ENCODE assay signal across 14 mouse cellular contexts in the genomic region with DNA sequence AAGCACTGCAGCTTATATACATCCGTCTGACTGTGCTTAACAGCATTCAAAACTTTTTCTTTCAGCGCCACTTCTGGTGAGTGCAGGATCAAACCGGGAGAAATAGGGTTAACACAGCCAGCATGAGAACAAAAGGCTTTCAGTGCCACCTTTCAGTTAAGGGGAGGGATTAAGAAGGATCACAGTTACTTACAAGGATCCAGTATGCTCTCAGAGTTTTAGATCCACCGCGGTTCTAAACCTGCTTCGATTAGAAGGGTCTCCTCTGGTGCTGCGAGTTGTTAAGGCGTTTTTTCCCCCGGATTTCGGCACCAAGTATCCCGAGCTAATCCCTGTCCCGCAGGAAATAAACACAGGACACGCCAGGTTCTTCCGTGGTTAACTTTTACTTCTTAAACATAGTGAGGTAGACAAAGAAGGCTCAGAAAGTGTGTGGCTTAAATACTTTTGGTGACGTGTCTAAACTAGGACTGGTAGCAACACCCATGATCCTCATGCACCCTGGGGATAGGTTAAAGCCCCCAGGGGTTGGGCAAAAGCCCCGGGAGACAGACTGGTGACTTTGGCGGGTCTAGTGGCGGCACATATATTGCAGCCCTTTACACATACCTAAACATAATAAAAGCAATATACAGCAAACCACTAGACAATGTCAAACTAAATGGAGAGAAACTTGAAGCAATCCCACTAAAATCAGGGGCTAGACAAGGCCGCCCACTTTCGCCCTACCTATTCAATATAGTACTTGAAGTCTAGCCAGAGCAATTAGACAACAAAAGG. TPM values are rescaled to one million over a fixed set of nuclear protein-coding genes. Genes with fewer than 3 reads are reported as not detected.
A peak's percentile ranks its signal among the peaks of the same experiment; 100 is the strongest.
DNase-seq lines count a peak whose midpoint lies in the region; ATAC-seq and TF ChIP-seq lines count a peak whose summit lies in the region.
"Not testable (repeated sequence)": the region's sequence is repeated elsewhere in the genome, so short reads cannot be mapped to it uniquely, and the experiment has no call there.
"Had no signal": no experiment of that assay in that cellular context is flagged by ENCODE, and none has a peak within 500 bp of the region (broad histone marks: within the 10 kb centered on the region; RNA-seq: fewer than 3 reads in every experiment).

No protein-coding gene starts in this region.

- DNase-seq in R1 (ENCODE audit: low read depth, low spot score): peak; percentile 36
- DNase-seq in embryonic facial prominence, embryonic 14.5 days (ENCODE audit: low spot score): peak; percentile 53
- DNase-seq in forelimb bud, embryonic 11.5 days (ENCODE audit: low read depth, low spot score): peak; percentile 18
- peak; percentile 38 for DNase-seq in lung, embryonic 14.5 days
- DNase-seq in midbrain, postnatal 0 days (ENCODE audit: low spot score): not testable (repeated sequence)

- H3K9me3 ChIP-seq in embryonic facial prominence, embryonic 14.5 days (ENCODE audit: control insufficient read depth, low read length); hindbrain, embryonic 12.5 days (replicated peaks); kidney, embryonic 15.5 days (replicated peaks); lung, embryonic 14.5 days (ENCODE audit: low read depth, low read length); midbrain, postnatal 0 days (ENCODE audit: low read length); stomach, embryonic 14.5 days (ENCODE audit: control insufficient read depth, low read depth, low read length): not testable (repeated sequence)

- ATAC-seq in embryonic facial prominence, embryonic 14.5 days (ENCODE audit: low read depth); hindbrain, embryonic 12.5 days (ENCODE audit: low FRiP score); kidney, embryonic 15.5 days (replicated peaks; ENCODE audit: low FRiP score); lung, embryonic 14.5 days (ENCODE audit: insufficient read depth); midbrain, postnatal 0 days (ENCODE audit: low FRiP score); stomach, embryonic 14.5 days (ENCODE audit: insufficient number of reproducible peaks, insufficient read depth, low FRiP score, low read depth): not testable (repeated sequence)

- H3K9ac ChIP-seq in embryonic facial prominence, embryonic 14.5 days (ENCODE audit: low read depth, low read length): peak overlapping the region; percentile 50
- H3K9ac ChIP-seq in hindbrain, embryonic 12.5 days: 0 out of 2 replicates have a peak overlapping the region, but pooled peaks have one; percentile 15
- H3K9ac ChIP-seq in kidney, embryonic 15.5 days: peak overlapping the region; percentile 29; the same call in 1 of the 2 replicates
- not testable (repeated sequence) for H3K9ac ChIP-seq in lung, embryonic 14.5 days; midbrain, postnatal 0 days (replicated peaks; ENCODE audit: low read length, poor library complexity, severe bottlenecking); stomach, embryonic 14.5 days (replicated peaks; ENCODE audit: low read depth, low read length)

- not testable (repeated sequence) for TF ChIP-seq CTCF in lung, embryonic 14.5 days (IDR thresholded peaks at IDR 0.05; ENCODE audit: low read depth); midbrain, postnatal 0 days (IDR thresholded peaks at IDR 0.05)

- H3K4me2 ChIP-seq in embryonic facial prominence, embryonic 14.5 days (ENCODE audit: low read depth, low read length): peak overlapping the region; percentile 47
- peak overlapping the region; percentile 45 for H3K4me2 ChIP-seq in hindbrain, embryonic 12.5 days (replicated peaks)
- H3K4me2 ChIP-seq in kidney, embryonic 15.5 days: peak overlapping the region; percentile 58
- peak overlapping the region; percentile 50 for H3K4me2 ChIP-seq in lung, embryonic 14.5 days
- H3K4me2 ChIP-seq in midbrain, postnatal 0 days (ENCODE audit: low read depth, low read length, poor library complexity, severe bottlenecking): peak overlapping the region; percentile 30
- H3K4me2 ChIP-seq in stomach, embryonic 14.5 days (replicated peaks; ENCODE audit: low read depth, low read length): peak overlapping the region; percentile 42

- not testable (repeated sequence) for H3K27me3 ChIP-seq in embryonic facial prominence, embryonic 14.5 days (replicated peaks; ENCODE audit: control insufficient read depth, insufficient read depth, low read length); hindbrain, embryonic 12.5 days; kidney, embryonic 15.5 days; lung, embryonic 14.5 days (ENCODE audit: insufficient read depth, low read length); midbrain, postnatal 0 days (ENCODE audit: insufficient read depth, low read length); stomach, embryonic 14.5 days (ENCODE audit: control insufficient read depth, insufficient read depth, low read length)

- H3K27ac ChIP-seq in embryonic facial prominence, embryonic 14.5 days (replicated peaks; ENCODE audit: low read depth, low read length); hindbrain, embryonic 12.5 days; kidney, embryonic 15.5 days; midbrain, postnatal 0 days (ENCODE audit: low read depth, low read length); stomach, embryonic 14.5 days (ENCODE audit: low read length): not testable (repeated sequence)
- H3K27ac ChIP-seq in lung, embryonic 14.5 days (ENCODE audit: low read depth): peak overlapping the region; percentile 27; the same call in 1 of the 2 replicates

- H3K36me3 ChIP-seq in embryonic facial prominence, embryonic 14.5 days (ENCODE audit: control insufficient read depth, insufficient read depth, low read length); hindbrain, embryonic 12.5 days; kidney, embryonic 15.5 days; lung, embryonic 14.5 days (ENCODE audit: insufficient read depth); midbrain, postnatal 0 days (ENCODE audit: insufficient read depth, low read length); stomach, embryonic 14.5 days (ENCODE audit: control insufficient read depth, insufficient read depth, low read length): not testable (repeated sequence)

- H3K4me3 ChIP-seq in embryonic facial prominence, embryonic 14.5 days (ENCODE audit: low read depth, low read length): peak overlapping the region; percentile 28
- H3K4me3 ChIP-seq in hindbrain, embryonic 12.5 days: peak overlapping the region; percentile 17
- peak overlapping the region; percentile 38 for H3K4me3 ChIP-seq in kidney, embryonic 15.5 days (replicated peaks)
- peak overlapping the region; percentile 18 for H3K4me3 ChIP-seq in lung, embryonic 14.5 days (ENCODE audit: low read depth, low read length)
- not testable (repeated sequence) for H3K4me3 ChIP-seq in midbrain, postnatal 0 days (ENCODE audit: low read depth, low read length)
- peak overlapping the region; percentile 18 for H3K4me3 ChIP-seq in stomach, embryonic 14.5 days (ENCODE audit: low read depth, low read length)

- 8% methylated on average over 19 of the region's 20 CpGs for WGBS in embryonic facial prominence, embryonic 14.5 days
- 8% methylated on average over 19 of the region's 20 CpGs for WGBS in hindbrain, embryonic 12.5 days
- WGBS in kidney, embryonic 15.5 days: 8% methylated on average over 20 of the region's 20 CpGs
- 5% methylated on average over 19 of the region's 20 CpGs for WGBS in lung, embryonic 14.5 days
- WGBS in midbrain, postnatal 0 days: 8% methylated on average over 19 of the region's 20 CpGs
- 8% methylated on average over 19 of the region's 20 CpGs for WGBS in stomach, embryonic 14.5 days

- not testable (repeated sequence) for H3K4me1 ChIP-seq in embryonic facial prominence, embryonic 14.5 days (ENCODE audit: control insufficient read depth, insufficient read depth, low read length); hindbrain, embryonic 12.5 days; kidney, embryonic 15.5 days; lung, embryonic 14.5 days (ENCODE audit: insufficient read depth); midbrain, postnatal 0 days (ENCODE audit: insufficient read depth, low read length); stomach, embryonic 14.5 days (ENCODE audit: control insufficient read depth, insufficient read depth, low read length)

RNA-seq across cellular contexts. Expression of a gene that starts 6.9 kb away (rescaled TPM):
- polyA plus RNA-seq in embryonic facial prominence, embryonic 14.5 days (2014; fragmentation: Nextera tagmentation; extraction: Ambion mirVana): 0.09 TPM in 1 of 2 replicates, not detected in the other
- polyA plus RNA-seq in hindbrain, embryonic 12.5 days (2016; fragmentation: Nextera tagmentation; extraction: Ambion mirVana): not detected in 2 replicates
- polyA plus RNA-seq in kidney, embryonic 15.5 days (2015; fragmentation: Nextera tagmentation; extraction: Ambion mirVana): 0.12 TPM in 1 of 2 replicates, not detected in the other
- polyA plus RNA-seq in lung, embryonic 14.5 days (2014; fragmentation: Nextera tagmentation; extraction: Ambion mirVana): not detected in 2 replicates
- total RNA-seq in midbrain, postnatal 0 days (2014; rRNA removed): not detected in 2 replicates
- polyA plus RNA-seq in midbrain, postnatal 0 days (2015; fragmentation: Nextera tagmentation; extraction: Ambion mirVana): not detected in 2 replicates
- 0.17 and 0.19 TPM in 2 replicates for polyA plus RNA-seq in stomach, embryonic 14.5 days (2014; fragmentation: Nextera tagmentation; extraction: Ambion mirVana)
- total RNA-seq: adrenal gland, postnatal 14 days; layer of hippocampus, adult 2 months; left cerebral cortex, adult 8-10 months had no signal

RNA-seq across cellular contexts. Expression of a gene that starts 37.1 kb away (rescaled TPM):
- 0.39 TPM in 1 of 2 replicates, not detected in the other for polyA plus RNA-seq in embryonic facial prominence, embryonic 14.5 days (2014; fragmentation: Nextera tagmentation; extraction: Ambion mirVana)
- polyA plus RNA-seq in hindbrain, embryonic 12.5 days (2016; fragmentation: Nextera tagmentation; extraction: Ambion mirVana): not detected in 2 replicates
- polyA plus RNA-seq in kidney, embryonic 15.5 days (2015; fragmentation: Nextera tagmentation; extraction: Ambion mirVana): not detected in 2 replicates
- not detected in 2 replicates for polyA plus RNA-seq in lung, embryonic 14.5 days (2014; fragmentation: Nextera tagmentation; extraction: Ambion mirVana)
- 0.33 TPM in 1 of 2 replicates, not detected in the other for total RNA-seq in midbrain, postnatal 0 days (2014; rRNA removed)
- polyA plus RNA-seq in midbrain, postnatal 0 days (2015; fragmentation: Nextera tagmentation; extraction: Ambion mirVana): 0.43 TPM in 1 of 2 replicates, not detected in the other
- polyA plus RNA-seq in stomach, embryonic 14.5 days (2014; fragmentation: Nextera tagmentation; extraction: Ambion mirVana): not detected in 2 replicates
- total RNA-seq: ES-E14; gastrocnemius, postnatal 14 days; heart, postnatal 10 days; layer of hippocampus, adult 2 months; left cerebral cortex, adult 8-10 months had no signal

RNA-seq across cellular contexts. Expression of a gene that starts 48.6 kb away (rescaled TPM):
- polyA plus RNA-seq in embryonic facial prominence, embryonic 14.5 days (2014; fragmentation: Nextera tagmentation; extraction: Ambion mirVana): 0.10 TPM in 1 of 2 replicates, not detected in the other
- polyA plus RNA-seq in hindbrain, embryonic 12.5 days (2016; fragmentation: Nextera tagmentation; extraction: Ambion mirVana): not detected in 2 replicates
- 0.08 and 0.19 TPM in 2 replicates for polyA plus RNA-seq in kidney, embryonic 15.5 days (2015; fragmentation: Nextera tagmentation; extraction: Ambion mirVana)
- polyA plus RNA-seq in lung, embryonic 14.5 days (2014; fragmentation: Nextera tagmentation; extraction: Ambion mirVana): 0.09 TPM in 1 of 2 replicates, not detected in the other
- not detected in 2 replicates for total RNA-seq in midbrain, postnatal 0 days (2014; rRNA removed)
- polyA plus RNA-seq in midbrain, postnatal 0 days (2015; fragmentation: Nextera tagmentation; extraction: Ambion mirVana): not detected in 2 replicates
- not detected in 2 replicates for polyA plus RNA-seq in stomach, embryonic 14.5 days (2014; fragmentation: Nextera tagmentation; extraction: Ambion mirVana)
- total RNA-seq: ES-E14; layer of hippocampus, adult 2 months had no signal
